Mouse (Mus musculus) spleen, postnatal 36 days (tissue): ENCODE measurements at regions not wholly inside any gene's neighbourhood (a gene's known extent, or its start where the extent isn't known, plus 50 kb on each side); places are given as distances from the start of the nearest gene placed in this dataset.
A peak's percentile ranks its signal among the peaks of the same experiment; 100 is the strongest.

Experiments used
- DNase-seq, 2 experiments: peaks; one replicate each; pipeline ENCODE4 v3.0.0; 2022; ENCODE audit warnings: low spot score in 2 of 2, mixed read lengths in 1 of 2

DNA sequence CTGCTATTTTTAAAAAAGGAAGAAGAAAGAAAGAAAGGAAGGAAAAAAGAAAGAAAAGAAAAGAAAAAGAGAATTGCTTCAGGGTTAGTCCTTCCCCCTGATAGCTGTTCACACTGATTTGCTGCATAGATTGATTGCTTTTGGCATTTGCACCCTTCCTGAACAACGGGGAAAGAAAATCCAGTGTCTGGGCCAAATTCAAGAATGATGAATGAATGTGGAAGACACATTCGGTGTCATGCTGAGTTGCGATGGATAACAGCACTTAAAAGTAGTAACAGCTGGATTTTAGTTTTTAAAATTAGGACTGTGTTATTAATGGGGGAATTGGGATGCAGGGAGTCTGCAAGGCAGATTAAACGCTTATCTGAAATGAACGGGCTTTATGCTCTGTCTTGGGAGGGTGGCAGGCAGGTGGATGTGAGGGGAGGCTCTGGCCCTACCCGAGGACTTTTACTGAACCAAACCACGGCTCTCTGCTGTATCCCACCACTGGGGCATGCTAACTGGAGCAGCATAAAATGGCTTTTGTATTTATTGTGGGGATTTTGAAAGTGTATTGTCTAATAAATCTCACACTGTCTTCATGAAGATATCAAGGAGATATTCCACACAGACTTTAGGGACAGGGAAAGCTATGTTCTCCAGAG lies 114.4 kb downstream of the Lca5 start:
- no peak for DNase-seq

DNA sequence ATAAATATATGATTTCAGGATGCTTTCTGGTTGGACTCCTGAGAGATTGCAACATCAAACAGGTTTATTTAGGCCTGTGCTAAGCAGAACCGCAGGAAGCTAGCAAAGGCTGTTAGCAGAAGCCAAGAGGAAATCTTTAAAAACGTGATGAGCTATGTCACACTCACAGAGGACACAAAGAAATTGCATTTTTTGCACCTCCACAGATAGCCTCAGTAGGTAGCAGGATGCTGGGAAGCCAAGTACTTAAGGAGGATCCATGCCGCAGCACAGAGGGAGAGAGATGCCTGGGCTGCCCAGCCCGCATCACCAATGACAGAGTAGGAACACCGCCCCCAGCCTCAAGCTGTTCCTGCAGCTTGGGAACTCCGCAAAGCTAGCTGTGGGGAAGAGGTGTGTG lies 115.0 kb downstream of the Lca5 start:
- no peak for DNase-seq

DNA sequence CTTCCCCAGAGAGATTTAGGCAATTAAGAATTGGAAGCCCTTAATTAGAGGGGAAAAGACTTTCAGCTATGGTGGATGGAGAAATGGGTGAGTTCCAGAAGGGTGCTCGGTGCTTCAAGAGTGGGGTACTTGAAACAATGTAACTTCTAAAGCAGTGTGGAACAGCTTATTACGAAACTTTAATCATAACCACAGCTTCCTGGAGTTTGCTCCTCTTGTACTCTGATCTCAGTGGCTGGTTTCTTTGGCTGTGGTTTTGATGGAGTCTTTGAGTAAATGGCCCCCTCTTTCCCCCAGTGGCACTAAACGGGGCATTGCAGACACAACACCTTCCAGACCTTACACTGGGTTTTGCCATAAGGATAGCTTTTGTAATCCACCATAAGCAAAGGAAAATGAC lies 116.6 kb downstream of the Lca5 start:
- no peak for DNase-seq

DNA sequence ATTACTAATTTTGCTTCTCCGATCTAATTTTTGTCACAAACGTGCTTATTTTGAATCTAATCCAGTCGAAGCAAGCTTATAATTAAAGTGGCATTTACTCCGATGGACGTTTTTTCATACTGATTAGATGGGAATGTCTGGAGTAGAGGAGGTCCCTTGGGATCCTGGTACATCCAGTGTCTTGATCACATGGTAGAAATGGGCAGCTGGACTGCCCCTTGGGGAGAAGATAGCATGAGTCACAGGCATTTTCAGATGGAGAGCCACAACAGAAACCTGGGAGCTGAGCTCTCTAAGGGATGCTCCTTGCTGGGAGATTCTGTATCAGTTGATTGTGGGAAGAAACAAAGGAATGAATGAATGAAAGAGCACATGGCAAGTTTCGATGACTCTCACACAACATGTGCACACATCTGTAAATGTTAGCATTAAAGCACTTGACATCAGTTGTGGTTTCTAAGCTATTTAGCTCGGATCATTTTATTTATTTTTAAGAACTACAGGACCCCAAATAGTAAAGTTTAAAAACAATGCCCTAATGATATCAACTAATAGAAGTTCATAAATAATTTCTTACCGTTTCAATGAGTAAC lies 117.8 kb downstream of the Lca5 start:
- DNase-seq, result no peak

DNA sequence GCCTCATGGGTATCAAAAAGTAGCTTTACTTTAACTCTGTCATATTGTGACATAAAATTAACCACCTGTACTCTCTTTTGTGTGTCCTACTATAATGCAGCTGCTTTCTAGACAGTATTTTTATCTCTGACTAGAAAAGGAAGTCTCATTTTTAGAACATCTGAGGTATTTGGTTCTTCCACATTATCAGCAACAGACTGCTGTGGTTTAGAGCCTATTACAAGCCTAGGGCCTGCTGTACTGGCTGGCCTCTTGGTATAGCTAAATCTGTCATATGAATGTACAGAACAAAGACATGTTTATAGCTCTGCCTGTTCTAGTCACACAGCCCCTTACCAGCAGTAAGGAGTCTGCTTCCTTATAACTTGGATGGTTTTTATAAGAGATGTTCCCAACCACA lies 119.1 kb downstream of the Lca5 start:
- DNase-seq, result no peak

DNA sequence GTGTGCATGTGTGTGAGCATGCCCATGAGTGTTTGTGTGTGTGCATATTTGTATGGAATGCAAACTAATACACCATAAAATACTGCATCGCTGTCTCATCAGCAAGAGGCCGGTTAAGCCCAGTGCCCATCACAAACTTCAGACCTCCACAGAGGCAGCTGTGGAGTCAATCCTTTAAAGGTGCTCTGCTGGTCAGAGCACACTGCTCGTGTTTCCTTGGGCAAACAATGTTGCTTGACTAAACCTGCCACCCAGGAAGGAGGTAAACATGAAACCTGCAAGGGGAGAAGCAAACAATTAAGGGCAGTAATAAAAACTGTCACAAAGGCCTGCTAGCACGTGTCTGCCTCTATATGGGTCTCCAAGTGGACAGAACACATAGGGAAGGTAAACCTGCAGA lies 120.1 kb downstream of the Lca5 start:
- DNase-seq, result no peak

DNA sequence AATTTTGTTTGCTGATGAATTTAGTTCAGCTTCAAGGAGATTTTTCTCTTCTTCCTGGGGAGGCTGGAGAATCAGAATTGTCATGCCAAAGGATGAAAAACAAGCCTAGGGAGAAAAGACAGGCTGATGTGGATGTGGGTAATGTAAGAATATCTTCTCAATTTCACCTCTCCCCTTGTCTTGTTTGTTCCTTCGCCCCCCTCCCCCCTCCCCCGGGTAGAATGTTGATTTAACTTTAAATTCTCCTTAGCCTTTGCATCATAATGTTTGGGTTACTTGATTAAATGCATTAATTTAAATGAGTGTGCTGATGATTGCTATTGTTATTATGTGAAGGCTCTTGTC lies 124.1 kb downstream of the Lca5 start:
- DNase-seq, result no peak

DNA sequence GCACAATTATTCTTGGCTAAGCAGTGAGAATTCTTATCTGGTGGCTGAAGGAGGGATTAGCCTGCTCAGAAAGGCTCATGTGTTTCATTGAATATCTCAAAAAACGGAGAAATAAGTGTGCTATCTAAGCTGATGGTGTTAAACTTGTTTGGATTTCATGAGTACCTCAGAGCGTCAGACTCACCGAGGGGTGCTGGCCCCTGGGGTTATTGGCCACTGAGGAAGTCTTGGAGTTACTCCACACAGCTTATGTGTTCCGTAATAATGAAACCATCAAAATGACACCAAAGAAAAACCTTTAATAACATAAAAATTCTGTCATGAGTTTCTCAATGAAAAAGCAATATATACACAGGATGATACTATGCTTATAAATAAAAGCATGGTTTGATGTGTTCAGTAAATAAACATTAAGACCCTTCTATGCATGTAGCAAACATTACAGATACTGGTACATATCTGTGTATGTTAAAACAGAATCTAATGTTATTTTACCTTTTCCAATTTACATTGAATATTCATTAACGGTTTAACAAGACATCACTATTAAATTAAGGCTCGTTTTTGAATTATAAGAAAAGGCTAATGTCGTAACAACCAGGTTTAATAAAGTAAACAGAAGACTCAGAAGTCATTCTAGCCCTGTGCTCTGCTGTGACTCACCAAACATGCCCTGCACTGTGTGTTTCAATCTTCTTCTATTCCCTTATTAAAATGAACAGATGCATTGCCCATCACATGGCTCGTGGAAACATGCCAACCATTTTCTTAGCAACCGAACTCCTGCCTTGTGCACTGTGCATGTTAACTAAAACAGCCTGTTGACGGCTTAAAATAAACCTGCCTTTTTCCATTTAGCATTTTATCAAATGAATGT lies 124.7 kb downstream of the Lca5 start:
- DNase-seq, result no peak

DNA sequence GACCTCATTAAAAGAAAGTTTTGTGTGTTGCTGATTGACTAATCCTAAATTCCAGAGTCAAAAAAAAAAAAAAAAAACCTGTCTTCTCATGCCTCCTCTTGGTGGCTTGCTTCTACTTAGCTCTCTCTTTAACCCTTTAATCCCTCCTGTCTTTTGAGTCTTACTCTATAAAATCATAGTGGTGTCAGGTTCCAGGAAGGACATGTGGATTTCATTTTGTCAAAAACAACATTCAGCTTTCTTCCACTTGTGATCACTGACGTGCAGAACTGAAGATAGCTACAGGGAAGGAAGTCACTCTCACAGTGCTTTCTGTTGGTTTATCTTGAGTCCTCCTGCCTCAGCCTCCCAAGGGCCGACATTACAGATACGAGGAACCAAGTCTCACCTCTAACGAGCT lies 132.2 kb downstream of the Lca5 start:
- no peak for DNase-seq

DNA sequence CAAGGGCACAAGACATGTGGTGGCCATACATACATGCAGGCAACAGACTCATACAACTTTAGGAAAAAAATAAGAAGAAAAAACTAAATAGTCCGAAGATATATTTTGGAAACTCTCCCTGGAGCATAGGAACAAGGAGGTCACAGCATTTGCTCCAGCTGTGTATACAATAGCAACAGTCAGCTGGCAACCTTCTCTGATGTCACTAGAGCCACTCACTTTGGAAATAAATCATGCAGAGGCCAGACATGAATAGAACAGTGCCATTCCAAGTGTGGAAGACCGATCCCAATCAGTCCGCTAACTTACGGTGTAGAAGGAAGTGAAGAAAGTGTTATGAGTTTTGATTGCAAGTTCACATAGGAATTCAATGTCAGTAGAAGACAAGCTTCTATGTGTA lies 132.8 kb downstream of the Lca5 start:
- DNase-seq, result no peak

DNA sequence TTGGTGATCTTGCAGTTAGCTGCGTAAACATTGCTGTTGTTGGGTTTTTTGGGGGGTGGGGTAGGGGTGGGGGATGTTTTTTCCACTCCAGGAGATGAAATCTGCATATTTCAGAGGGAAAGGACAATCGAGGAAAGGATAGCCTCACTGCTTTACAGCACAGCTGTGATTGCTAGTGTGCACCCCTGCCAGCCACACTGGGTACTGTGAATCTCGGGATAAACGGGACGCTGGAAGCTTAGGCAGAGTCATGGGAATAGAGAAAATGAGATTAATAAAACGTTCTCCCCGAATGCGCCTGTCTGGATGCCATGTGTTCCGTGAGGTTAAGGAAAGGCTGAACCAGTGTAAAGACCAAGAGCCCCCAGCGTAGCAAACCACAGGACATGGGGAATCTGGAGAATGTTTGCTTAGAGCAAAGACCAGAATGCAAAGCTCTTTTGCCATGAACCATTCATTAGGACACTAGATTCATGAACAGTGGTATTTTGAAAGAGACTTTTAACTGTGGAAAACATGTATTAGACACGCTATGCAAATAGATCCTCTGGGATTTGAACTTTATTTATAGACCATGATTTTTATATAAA lies 133.5 kb downstream of the Lca5 start:
- no peak for DNase-seq

DNA sequence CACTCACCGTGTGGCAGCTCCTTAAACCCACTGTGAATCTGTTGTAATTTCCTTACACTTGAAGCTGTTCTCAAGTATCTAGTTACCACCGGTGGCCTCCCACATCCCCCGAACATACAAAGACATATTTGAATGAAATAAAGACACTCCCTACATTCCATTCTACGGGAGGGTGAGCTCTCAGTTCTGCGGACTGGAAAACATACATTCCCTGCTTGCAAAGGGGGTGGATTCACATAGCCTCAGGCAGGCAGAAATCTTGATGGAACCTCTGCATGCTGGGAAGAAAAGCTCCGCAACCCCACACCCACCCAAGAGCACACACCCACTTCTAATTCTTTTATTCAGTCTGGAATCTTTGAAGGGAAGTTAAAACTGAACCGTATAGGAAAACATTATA lies 136.0 kb downstream of the Lca5 start:
- DNase-seq, result no peak

DNA sequence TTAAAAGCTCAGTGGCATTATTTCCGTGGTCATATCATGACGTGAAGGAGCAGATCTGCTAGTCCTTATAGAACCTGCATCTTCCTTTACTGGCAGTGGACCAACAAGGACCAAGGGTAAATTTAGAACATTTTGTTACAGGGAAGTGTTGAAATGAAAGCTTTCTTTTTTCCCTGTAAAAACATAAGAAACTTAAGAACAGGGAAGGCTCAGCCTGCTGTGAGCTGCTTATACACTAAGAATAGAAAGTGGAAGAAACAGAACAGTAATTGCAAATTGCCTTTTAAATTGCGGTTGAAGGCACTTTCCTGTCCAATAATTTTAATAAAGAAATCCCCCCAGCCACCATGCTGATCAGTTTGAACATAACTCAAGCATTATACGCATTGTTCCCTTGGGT lies 140.4 kb downstream of the Lca5 start:
- DNase-seq, result no peak

DNA sequence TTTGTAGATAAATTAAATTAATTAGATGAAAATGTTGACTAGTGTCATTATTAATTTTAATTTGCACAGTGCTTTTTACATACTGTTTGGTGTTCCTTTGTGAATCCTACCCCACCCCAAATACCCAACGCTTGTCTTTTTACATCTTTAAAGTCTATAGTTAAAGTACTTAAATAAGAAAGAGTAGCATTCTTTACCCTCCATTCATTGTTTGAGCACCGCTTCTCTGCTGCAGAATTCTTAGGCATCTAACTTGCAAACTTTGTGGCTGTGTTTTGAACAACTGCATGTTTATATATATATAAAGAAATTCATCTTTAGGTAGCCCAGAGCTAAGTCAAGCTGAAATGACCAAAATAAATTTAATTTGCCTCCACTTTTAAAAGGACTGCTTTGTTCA lies 140.9 kb downstream of the Lca5 start:
- DNase-seq, result no peak

DNA sequence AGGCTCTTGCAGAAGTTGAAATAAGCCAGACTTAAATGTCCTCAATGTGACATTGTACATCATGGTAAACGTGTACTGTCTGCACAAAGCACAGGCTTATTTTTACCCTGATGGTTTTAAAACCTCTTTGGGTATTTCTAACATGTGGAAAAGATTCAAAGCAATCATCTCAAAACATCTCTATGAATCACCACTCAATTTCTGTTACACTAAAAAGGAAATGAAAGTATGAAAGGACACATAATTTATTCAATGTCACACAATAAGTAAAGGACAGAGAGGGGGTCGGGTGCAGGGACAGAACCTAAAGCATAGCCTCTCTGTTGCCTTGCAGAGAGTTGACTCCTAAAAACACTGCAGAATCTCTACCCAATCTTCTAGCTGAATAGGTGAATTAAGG lies 141.3 kb downstream of the Lca5 start:
- no peak for DNase-seq

DNA sequence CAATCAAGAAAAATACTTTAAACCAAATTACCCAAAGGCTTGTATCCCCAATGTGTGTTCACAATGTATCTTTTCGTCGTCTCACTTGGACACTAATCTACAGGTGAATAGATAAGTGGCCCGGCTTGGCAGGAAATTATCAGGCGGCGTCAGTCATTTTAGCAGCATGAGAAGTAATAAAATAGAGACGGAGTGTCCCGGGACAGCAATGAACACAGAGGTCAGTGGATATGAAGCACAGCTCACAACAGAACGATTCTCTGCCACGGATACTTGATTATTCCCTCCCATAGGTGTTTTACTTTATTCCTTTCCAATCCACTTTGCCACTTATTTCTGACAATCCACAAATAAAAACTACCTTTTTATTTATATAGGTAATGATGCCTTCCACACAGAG lies 145.5 kb downstream of the Lca5 start:
- DNase-seq, result no peak

DNA sequence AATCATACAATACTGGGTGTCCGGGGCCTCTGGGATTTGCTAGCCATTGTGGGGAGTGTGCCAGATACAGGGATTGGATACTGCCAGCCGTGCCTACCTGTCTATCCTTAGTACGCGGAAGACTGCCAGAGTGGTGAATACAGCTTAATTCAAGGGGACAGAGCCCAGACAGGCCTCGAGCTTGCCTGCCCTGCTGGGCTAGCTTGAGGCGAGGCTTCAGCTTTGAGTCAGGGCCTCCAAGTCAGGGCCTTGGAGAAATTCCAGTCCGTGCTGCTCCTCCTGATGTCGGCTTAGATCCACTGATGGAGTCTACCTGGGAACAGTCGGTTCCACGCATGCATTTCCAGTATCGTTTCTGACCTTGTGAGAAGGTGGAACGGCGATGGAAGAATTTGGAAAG lies 146.5 kb downstream of the Lca5 start:
- no peak for DNase-seq

DNA sequence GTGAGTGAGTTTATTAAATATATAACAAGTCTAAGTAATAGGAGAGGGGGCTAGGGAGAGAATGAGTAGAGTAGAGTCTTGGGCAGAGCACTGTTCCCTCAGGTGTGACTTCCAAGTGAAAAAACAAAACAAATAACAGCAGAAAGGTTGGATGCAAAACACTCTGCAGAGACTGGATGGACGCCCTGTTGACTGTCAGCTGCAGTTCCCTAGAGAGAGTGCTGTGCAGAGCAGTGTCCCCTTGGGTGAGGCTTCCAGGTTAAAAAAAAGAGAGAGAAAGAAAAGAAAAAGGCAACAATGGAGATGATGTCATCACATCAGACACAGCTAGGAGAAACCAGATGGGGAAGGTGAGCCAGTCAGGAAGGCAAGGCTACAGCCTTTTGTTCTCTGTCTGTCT lies 137.6 kb upstream of the Hmgn3 start:
- no peak for DNase-seq

DNA sequence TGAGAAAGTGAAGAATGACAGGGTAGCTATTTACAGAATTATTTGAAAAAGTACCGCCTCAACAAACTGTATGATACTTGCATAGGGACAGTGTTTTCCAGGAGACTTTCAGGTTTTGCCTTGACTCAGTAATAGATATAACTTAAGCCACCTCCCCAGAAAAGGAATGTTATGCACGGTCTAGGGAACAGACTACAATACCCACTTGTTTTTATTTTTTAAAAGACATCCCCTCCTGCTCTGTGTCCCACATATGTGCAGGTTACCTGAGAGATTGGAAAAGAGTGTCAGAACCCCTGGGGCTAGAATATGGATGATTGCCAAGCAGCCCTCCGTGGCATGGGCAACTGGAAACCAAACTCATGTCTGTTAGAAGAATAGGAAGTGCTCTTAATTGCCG lies 137.2 kb upstream of the Hmgn3 start:
- DNase-seq, result no peak

DNA sequence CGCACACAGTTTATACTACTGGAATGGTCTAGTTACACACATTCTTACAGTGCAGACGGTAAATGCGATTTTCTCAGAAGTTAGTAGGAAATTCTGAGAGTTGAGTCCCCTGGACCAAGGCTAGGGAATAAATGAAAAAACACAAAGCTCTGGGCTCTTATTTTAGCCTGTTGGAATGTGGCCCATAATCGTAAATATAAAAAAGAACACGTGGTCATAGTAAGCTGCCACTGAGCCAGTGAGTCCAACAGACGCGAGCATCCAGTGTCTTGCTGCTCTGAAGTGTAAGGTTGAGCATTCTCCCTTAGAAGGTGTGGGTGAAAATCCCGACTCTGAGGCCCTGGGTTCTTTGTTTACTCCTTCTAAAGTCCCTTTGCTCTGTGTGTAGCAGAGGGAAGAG lies 136.8 kb upstream of the Hmgn3 start:
- no peak for DNase-seq

DNA sequence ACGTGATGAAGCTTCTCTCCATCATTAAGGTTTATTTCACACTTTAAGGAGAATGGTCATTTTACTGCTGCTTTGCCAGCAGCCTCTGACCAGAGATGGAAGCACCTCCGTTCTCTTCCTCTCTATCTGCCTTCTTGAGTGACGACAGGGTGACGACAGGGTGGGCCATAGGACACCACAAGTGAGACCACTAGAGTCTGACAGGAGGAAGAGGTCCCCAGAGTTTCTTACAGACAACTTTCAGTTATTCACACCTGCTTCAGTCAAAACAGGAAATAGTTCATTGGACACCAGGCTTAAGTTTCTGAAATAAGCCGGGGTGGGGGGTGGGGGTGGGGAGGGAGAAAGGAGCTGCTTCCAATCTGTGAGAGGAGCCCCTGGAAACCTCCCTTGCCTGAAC lies 131.3 kb upstream of the Hmgn3 start:
- peak; percentile 58 to 65 for DNase-seq

DNA sequence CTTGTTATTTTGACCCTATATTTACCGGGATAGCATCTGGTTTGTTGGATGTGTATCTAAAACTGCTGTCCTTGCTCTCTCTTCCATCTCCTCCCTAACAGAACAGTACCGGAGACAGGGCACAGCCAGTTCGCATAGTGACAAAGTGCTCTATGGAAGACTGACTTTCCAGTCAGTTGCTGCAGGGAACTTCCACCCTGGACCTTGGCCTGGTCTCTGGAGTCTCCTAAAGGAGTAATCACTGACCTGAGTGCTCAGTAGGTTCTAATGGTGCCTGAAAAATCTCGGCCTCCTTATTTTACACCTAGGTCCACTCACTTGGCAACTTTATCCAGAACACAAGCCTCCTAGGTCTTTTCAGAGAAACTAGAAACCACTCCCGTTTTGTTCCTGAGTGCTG lies 130.9 kb upstream of the Hmgn3 start:
- no peak for DNase-seq

DNA sequence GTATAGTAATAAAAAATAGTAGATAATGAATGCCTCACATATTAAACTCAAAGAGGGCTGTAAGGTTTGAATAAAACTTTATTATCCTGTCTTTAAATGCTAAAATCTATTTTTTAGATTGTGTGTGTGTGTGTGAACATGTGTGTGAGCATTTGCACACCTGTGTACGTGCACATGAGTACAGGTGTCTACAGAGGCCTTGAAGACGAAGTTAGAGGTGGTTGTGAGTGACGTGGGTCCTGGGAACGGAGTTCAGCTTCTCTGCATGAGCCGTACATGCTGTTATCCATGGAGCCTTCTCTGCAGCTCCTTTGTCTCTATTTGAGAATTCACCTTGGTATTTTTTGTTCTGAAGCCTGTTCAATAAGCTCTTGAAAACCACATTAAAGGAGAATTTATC lies 129.8 kb upstream of the Hmgn3 start:
- DNase-seq, result no peak
